Mouse (Mus musculus) small intestine, adult 10 weeks (tissue): ENCODE results near the gene Tle6. TPM values are rescaled to one million over a fixed set of nuclear protein-coding genes. Genes with fewer than 3 reads are reported as not detected.

Experiments used
- polyA plus RNA-seq: library from polyadenylated mRNA; stranded (reverse); fragments of 350-450 nt; fragmentation: Illumina TruSeq; extraction: RNeasy Lipid Tissue Mini Kit (QIAGEN cat#74804); gene quantifications from one replicate; pipeline ENCODE4 v1.2.3, GENCODE M21; 2014; ENCODE audit warnings: low replicate concordance

Tle6 gene
- not detected for polyA plus RNA-seq

GRCm38 (mm10) chr10:81600738-81601203 is at the start of gene Tle6:
Gene Tle6, minus strand, starts transcription at chr10:81601073.

DNA sequence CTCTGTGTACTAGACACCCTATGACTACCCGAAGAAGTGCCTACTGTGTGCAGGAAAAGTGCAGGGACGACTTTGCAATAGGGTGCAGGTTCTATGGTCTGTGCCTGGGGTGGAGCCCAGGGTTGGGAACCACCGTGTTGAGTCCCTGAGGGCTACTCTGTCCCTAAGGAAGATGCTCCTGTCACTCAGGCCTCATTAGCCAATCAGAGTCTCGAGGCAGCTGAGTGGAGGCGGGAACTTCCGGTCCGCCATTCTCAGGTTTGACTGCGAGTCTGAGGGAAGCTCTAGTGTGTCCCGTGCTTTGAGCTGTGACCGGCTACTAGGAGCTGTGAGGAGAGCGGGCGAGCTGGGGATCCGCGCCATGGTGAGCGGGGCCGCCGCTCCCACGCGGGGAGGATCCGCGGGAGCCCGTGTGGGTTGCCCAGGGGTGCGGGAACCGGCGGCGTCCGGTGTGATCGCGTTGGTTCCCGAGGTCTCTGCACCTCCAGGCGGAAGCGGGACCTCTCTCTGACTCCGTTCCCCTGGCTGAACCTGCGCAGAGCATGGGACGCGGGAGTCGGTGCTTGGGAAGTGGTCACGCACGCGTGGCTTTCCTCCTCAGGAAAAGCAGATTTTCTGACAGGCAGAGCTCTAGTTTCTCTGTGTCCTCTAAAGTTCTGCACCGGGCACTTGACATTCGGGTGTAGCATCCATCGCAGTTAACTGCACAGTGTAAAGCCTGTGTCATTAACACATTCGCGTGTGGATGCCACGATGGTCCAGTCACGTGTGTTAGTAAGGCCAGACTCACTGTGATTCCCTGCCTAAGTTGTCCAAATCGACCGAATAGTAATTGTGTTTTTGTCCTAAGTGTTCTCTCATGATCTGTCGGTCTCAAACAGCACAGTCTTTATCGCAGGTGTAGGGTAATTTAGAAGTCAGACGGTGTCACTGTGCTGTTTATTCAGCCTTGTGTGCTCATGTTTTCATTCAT is 48.2 kb upstream of the Tle6 start, which contains the start of gene Gm10778:
Gene Gm10778 (plus strand): TSS at position 257 of the 973 bp plus-strand sequence.

DNA sequence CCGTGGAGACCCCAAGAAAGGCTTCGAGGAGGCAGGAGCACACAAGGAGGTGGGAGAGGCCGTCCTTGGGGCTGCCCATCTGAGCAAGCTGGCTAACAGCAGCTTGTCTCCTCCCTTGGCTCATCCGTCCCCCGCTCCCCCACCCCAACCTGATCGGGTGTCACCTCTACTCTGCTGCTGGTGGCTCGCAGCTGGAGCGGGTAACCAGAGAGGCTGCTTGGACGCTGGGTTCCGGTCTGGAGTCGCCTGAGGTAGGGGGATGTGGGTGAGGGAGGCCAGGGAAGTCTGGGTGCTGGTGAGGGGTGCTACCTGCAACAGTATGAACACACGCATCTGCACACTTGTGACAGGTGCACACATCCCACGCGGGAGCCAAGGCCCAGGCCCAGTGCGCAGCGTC is 27.5 kb upstream of the Tle6 start, which contains the start of gene Ankrd24:
Gene Ankrd24 (plus strand): TSS at position 151 of the 400 bp plus-strand sequence.

GRCm38 (mm10) chr10:81626994-81627835 is 26.3 kb upstream of the Tle6 start, which contains the start of gene Sirt6:
Gene Sirt6, minus strand, starts transcription at chr10:81627797.

DNA sequence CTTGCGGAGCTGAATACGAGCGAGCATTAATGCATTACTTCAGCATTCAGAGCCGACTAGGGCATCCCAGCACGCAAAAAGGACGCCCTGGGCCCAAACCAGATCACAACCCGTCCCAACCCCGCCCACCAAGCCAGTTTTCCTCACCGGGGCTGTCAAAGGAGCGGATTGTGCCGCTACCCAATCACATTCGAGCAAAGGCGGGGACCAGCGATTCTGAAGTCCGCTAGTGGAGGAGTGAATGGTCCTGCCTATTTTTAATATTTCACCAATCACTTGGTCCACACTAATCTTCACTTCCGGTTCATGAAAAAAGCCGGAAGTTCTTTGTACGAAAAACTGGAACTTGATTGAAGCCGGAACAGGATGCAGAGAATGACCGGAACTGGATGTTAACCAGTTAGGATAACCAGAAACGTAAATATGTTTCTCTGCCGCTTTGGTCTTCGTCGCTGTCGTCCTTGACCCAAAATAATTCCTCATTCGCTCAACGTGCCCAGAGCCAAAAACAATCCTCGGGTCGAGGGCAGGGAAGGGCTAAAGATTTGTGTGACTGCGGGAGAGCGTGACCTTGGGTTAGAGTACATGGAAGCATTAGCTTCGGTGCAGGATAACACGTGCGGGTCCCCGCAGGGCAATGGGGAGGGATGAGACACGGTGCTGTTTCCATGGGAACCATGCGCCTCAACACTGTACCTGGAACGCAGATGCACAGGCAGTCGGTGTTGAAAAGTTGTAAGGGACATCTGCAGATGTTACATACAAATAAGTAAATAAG is 5.3 kb upstream of the Tle6 start, which contains the start of gene BC025920:
Gene BC025920 (plus strand): TSS at position 297 of the 778 bp plus-strand sequence.

DNA sequence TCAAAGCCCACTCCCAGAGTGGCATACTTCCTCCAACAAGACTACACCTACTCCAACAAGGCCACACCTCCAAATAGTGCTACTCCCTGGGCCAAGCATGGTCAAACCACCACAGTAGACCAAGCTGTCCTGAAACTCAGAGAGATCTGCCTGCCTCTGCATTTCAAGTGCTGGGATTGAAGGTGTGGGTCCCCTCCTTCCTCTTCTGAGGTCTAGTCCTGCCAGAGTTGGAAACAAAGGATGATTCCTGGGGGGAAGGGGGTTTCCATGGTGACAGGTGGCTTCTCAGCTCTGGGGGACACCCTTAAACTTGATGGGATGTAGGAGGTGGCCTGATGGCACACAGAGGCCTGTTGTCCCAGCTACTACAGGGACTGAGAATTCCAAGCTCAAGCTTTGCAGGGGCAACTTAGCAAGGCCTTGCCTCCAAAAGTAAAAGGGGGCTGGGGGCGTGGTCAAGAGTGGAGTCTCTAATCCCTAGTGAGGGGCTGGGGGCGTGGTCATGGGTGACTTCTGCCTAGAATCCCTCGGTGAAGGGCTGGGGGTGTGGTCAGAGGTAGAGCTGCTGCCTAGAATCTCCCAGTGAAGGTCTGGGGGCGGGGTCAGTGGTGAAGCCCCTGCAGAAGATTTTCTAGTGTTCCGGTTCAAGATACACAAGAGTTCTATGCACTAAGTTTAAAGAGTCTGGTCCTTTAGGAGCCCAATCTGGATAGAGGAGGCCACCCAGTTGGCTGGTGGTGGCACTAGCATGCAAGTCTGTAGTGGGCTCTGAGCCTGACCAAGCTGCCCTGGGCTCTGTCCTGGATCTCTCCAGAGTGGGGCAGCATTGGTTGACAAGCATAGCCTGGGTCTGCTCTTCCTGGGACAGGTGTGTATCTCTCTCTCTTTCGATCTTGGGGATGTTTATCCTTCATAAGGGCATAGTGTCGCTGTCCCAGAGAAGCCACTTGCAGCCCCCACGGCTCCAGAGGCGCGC is 26.5 kb downstream of the Tle6 start, which contains the start of gene Tle2:
Gene Tle2 (plus strand): TSS at position 481 of the 976 bp plus-strand sequence.

GRCm38 (mm10) chr10:81559163-81559626 is 41.7 kb downstream of the Tle6 start, which contains the start of gene Aes:
Gene Aes, plus strand, starts transcription at chr10:81559488.

DNA sequence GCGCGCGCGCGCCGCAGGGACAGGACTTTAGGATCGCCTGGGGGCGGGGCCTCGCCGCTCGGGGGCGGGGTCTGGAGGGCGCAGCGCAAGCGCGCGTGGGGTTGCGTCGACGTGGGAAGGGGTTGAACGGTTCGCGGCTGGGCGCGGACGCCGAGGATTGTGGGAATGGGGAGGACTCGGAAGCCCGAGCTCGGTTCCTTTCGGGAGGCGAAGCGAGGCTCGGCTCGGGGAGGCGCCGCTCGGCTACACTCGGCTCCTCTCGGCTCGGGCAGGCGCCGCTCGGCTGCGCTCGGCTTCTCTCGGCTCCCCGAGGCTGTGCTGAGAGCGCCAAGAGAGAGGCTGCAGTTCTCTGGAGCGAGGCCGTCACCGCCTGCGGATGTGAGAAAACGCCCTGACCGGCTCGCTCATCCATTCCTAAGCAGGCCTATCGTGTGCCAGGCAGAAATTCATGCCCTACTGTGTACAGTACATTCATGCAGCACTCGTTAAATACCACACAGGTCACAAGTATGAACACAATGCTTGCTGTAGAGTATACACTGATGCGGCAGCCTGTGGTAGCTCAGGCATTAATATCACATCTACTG is 55.6 kb downstream of the Tle6 start, which contains the start of gene Gna11:
Gene Gna11 (minus strand): TSS at position 30 of the 587 bp plus-strand sequence.

Other genes starting within 250 kb of the Tle6 start
- gene Mfsd12, start 243.6 kb downstream of the Tle6 start, polyA plus RNA-seq, result not detected
- gene 4930404N11Rik, start 235.3 kb downstream of the Tle6 start, polyA plus RNA-seq, result not detected
- gene Fzr1, start 222.6 kb downstream of the Tle6 start, polyA plus RNA-seq, result 0.15 TPM
- gene Dohh, start 216.6 kb downstream of the Tle6 start, polyA plus RNA-seq, result not detected
- gene Gm48551, start 216.6 kb downstream of the Tle6 start, polyA plus RNA-seq, result 0.56 TPM
- not detected for gene Gm48552, start 212.1 kb downstream of the Tle6 start, polyA plus RNA-seq
- gene Smim24, start 208.0 kb downstream of the Tle6 start, polyA plus RNA-seq, result 129 TPM
- gene Nfic, start 145.4 kb downstream of the Tle6 start, polyA plus RNA-seq, result 2.3 TPM
- gene Celf5, start 118.4 kb downstream of the Tle6 start, polyA plus RNA-seq, result 1.8 TPM
- not detected for gene Ncln, start 104.7 kb downstream of the Tle6 start, polyA plus RNA-seq
- not detected for gene S1pr4, start 100.9 kb downstream of the Tle6 start, polyA plus RNA-seq
- gene Gna15, start 76.8 kb downstream of the Tle6 start, polyA plus RNA-seq, result not detected
- 7.6 TPM for gene Gna11, start 55.9 kb downstream of the Tle6 start, polyA plus RNA-seq
- 7.5 TPM for gene Aes, start 41.6 kb downstream of the Tle6 start, polyA plus RNA-seq
- gene Tle2, start 26.5 kb downstream of the Tle6 start, polyA plus RNA-seq, result 1.5 TPM
- gene BC025920, start 5.2 kb upstream of the Tle6 start, polyA plus RNA-seq, result 2.2 TPM
- not detected for gene Sirt6, start 26.7 kb upstream of the Tle6 start, polyA plus RNA-seq
- gene Ankrd24, start 27.5 kb upstream of the Tle6 start, polyA plus RNA-seq, result 0.97 TPM
- gene Gm10778, start 48.0 kb upstream of the Tle6 start, polyA plus RNA-seq, result 12.8 TPM
- gene Zfp433, start 103.8 kb upstream of the Tle6 start, polyA plus RNA-seq, result 30.6 TPM
- 9.6 TPM for gene Gm3055, start 170.1 kb upstream of the Tle6 start, polyA plus RNA-seq
- 3.7 TPM for gene Gm4767, start 211.1 kb upstream of the Tle6 start, polyA plus RNA-seq